ENCODE assay signal across 9 mouse cellular contexts in the genomic region with DNA sequence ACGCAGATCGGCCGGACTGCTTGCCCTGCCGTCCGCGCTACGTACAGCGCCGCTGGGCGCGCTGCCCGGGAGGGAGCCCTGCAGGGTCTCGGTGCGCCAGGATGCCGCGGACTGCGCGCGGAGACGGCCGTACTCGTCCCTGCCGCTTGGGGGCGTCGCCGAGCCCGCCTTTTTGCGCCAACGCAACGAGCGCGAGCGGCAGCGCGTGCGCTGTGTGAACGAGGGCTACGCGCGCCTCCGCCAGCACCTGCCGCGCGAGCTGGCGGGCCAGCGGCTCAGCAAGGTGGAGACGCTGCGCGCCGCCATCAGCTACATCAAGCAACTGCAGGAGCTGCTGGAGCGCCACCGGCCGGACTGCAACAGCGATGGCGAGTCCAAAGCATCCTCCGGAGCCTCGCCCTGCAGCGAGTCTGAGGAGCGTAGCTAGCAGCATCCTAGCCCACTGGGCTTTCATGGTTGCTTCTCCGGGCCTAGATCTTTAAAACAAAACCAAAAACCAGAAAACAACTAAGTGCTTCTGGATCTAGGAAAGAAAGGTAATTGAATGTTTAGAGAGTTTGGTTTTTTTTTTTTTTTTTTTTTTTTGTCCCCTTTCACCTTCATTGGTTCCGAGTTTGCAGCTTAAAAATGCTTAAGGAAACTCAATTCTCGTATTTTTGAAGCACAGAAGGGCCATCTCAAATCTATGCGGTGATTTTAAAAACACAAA. TPM values are rescaled to one million over a fixed set of nuclear protein-coding genes. Genes with fewer than 3 reads are reported as not detected.
A peak's percentile ranks its signal among the peaks of the same experiment; 100 is the strongest.
DNase-seq lines count a peak whose midpoint lies in the region; ATAC-seq and TF ChIP-seq lines count a peak whose summit lies in the region.
"Had no signal": no experiment of that assay in that cellular context is flagged by ENCODE, and none has a peak within 500 bp of the region (broad histone marks: within the 10 kb centered on the region; RNA-seq: fewer than 3 reads in every experiment).

No protein-coding gene starts in this region.

- H3K27ac ChIP-seq in forebrain, postnatal 0 days (ENCODE audit: low read depth, low read length): no peak overlapping the region
- peak overlapping the region; percentile 71 for H3K27ac ChIP-seq in left cerebral cortex, adult 2 months

- H3K9ac ChIP-seq in forebrain, postnatal 0 days: peak overlapping the region; percentile 62

- no peaks in the 10 kb centered on the region for H3K36me3 ChIP-seq in G1E (replicated peaks)
- no peaks in the 10 kb centered on the region for H3K36me3 ChIP-seq in forebrain, postnatal 0 days (ENCODE audit: insufficient read depth)

- no peak for TF ChIP-seq CTCF in G1E (IDR thresholded peaks at IDR 0.05; ENCODE audit: low read depth, low read length)
- peak; percentile 80 for TF ChIP-seq CTCF in forebrain, postnatal 0 days (IDR thresholded peaks at IDR 0.05; ENCODE audit: low read depth)
- peak; percentile 76 for TF ChIP-seq CTCF in left cerebral cortex, adult 2 months (IDR thresholded peaks at IDR 0.05)

- H3K27me3 ChIP-seq in G1E (ENCODE audit: insufficient read depth, low read length): peaks cover 26% of the 10 kb centered on the region
- H3K27me3 ChIP-seq in forebrain, postnatal 0 days (ENCODE audit: insufficient read depth, low read length): no peaks in the 10 kb centered on the region

- WGBS in forebrain, postnatal 0 days: 1% methylated on average over 63 of the region's 63 CpGs

- peaks cover 14% of the 10 kb centered on the region for H3K4me1 ChIP-seq in G1E (ENCODE audit: insufficient read depth, low read depth, low read length)
- peaks cover 15% of the 10 kb centered on the region; the same call in 1 of the 2 replicates for H3K4me1 ChIP-seq in forebrain, postnatal 0 days (ENCODE audit: insufficient read depth)

- intact Hi-C loops in left cerebral cortex, adult 2 months (cut with DNase I): loop anchor here (10.0 kb wide), 1 partner anchor 254 kb away; no protein-coding TSS in a partner anchor

- peak overlapping the region; percentile 85 for H3K4me2 ChIP-seq in forebrain, postnatal 0 days (ENCODE audit: low read depth)

- no peak for ATAC-seq in G1E (ENCODE audit: extremely low read depth, insufficient number of reproducible peaks, low FRiP score, poor library complexity, severe bottlenecking)
- ATAC-seq in forebrain, postnatal 0 days: peak; percentile 94

- H3K4me3 ChIP-seq in G1E (ENCODE audit: low read depth, low read length): peak overlapping the region; percentile 9; the same call in 1 of the 2 replicates
- peak overlapping the region; percentile 53 for H3K4me3 ChIP-seq in forebrain, postnatal 0 days (ENCODE audit: low read depth, low read length)
- peak overlapping the region; percentile 59 for H3K4me3 ChIP-seq in left cerebral cortex, adult 2 months

- no peak for DNase-seq in G1E (ENCODE audit: low spot score)
- peak; percentile 86 for DNase-seq in cerebellum, adult 11 months
- DNase-seq in forebrain, postnatal 0 days: peak; percentile 88
- peak; percentile 85 for DNase-seq in induced T-regulatory cell, adult 2 months (ENCODE audit: low read depth)
- DNase-seq in left cerebral cortex, adult 2 months (ENCODE audit: extremely low spot score in 1 of 2, low spot score in 2 of 2): peak; percentile 84 to 85
- peak; percentile 70 to 82 for DNase-seq in lung, postnatal 4 days
- peak; percentile 87 for DNase-seq in right cerebral cortex, adult 18-20 months
- peak; percentile 62 for DNase-seq in urinary bladder, postnatal 14 days (ENCODE audit: low spot score)

- peaks cover 5% of the 10 kb centered on the region for H3K9me3 ChIP-seq in G1E (replicated peaks)
- H3K9me3 ChIP-seq in forebrain, postnatal 0 days (ENCODE audit: low read length): no peaks in the 10 kb centered on the region

RNA-seq across cellular contexts. Expression of a gene that starts 1.2 kb away (rescaled TPM):
- total RNA-seq in G1E (2014; fragmentation: Nextera tagmentation): not detected in 2 replicates
- 0.11 and 0.17 TPM in 2 replicates for total RNA-seq in G1E (2017)
- not detected in 2 replicates for polyA plus RNA-seq in G1E (2012)
- 0.08 and 0.24 TPM in 2 replicates for total RNA-seq in forebrain, postnatal 0 days (2014; rRNA removed)
- 0.18 and 0.34 TPM in 2 replicates for polyA plus RNA-seq in forebrain, postnatal 0 days (2015; fragmentation: Nextera tagmentation; extraction: Ambion mirVana)
- total RNA-seq in left cerebral cortex, adult 2 months (2021): under 1 TPM in 1 of 2 experiments, not detected in 1; 0.23 TPM
- total RNA-seq: heart, adult 18-20 months had no signal

RNA-seq across cellular contexts. Expression of a gene that starts 11.7 kb away (rescaled TPM):
- 39.1 and 41.2 TPM in 2 replicates for total RNA-seq in G1E (2014; fragmentation: Nextera tagmentation)
- total RNA-seq in G1E (2017): 32.6 and 42.3 TPM in 2 replicates
- 10.4 and 14.3 TPM in 2 replicates for polyA plus RNA-seq in G1E (2012)
- total RNA-seq in forebrain, postnatal 0 days (2014; rRNA removed): 51.6 and 65.0 TPM in 2 replicates
- 12.8 and 14.6 TPM in 2 replicates for polyA plus RNA-seq in forebrain, postnatal 0 days (2015; fragmentation: Nextera tagmentation; extraction: Ambion mirVana)
- total RNA-seq in left cerebral cortex, adult 2 months (2021): 10 to 100 TPM; 26.4 to 30.8 TPM

RNA-seq across cellular contexts. Expression of a gene that starts 29.0 kb away (rescaled TPM):
- 48.7 and 51.1 TPM in 2 replicates for total RNA-seq in G1E (2014; fragmentation: Nextera tagmentation)
- total RNA-seq in G1E (2017): 140 and 146 TPM in 2 replicates
- 49.4 and 69.1 TPM in 2 replicates for polyA plus RNA-seq in G1E (2012)
- total RNA-seq in forebrain, postnatal 0 days (2014; rRNA removed): 134 and 139 TPM in 2 replicates
- 182 TPM in 2 replicates for polyA plus RNA-seq in forebrain, postnatal 0 days (2015; fragmentation: Nextera tagmentation; extraction: Ambion mirVana)
- 100 to 1,000 TPM; 102 to 116 TPM for total RNA-seq in left cerebral cortex, adult 2 months (2021)

Comparison
In these comparisons a context has a peak if more than half of its experiments do, and no peak if none do; other contexts are left out.
1. H3K4me3 ChIP-seq: peak in every context shown above with its lines; median percentile 59 in left cerebral cortex, adult 2 months; 53 in forebrain, postnatal 0 days; 9 in G1E.